Mouse (Mus musculus): ENCODE measurements around the gene Sh2b1. TPM values are rescaled to one million over a fixed set of nuclear protein-coding genes. Genes with fewer than 3 reads are reported as not detected.

The Sh2b1 gene
- 63.7 and 69.5 TPM in 2 replicates for polyA plus RNA-seq (2015; fragmentation: Nextera tagmentation; extraction: Ambion mirVana)

GRCm38 (mm10) chr7:126474993-126475581, at the start of gene Sh2b1:
Gene Sh2b1 (minus strand): TSS chr7:126475424.
- peak within 1 kb of the TSS; percentile 97 for H3K4me2 ChIP-seq (replicated peaks)
- WGBS: under 1% methylated on average over 47 of the region's 53 CpGs
- peak within 1 kb of the TSS; percentile 96 for H3K27ac ChIP-seq
- H3K36me3 ChIP-seq: peaks cover 31% of the 10 kb centered on the region
- H3K9me3 ChIP-seq: no peaks in the 10 kb centered on the region
- peak within 1 kb of the TSS; percentile 94 for H3K9ac ChIP-seq (replicated peaks)
- H3K4me3 ChIP-seq (replicated peaks): peak within 1 kb of the TSS; percentile 92
- peaks cover 28% of the 10 kb centered on the region for H3K4me1 ChIP-seq (replicated peaks)
- H3K27me3 ChIP-seq: no peaks in the 10 kb centered on the region
- ATAC-seq: peak; percentile 94

GRCm38 (mm10) chr7:126523316-126523715, 48.1 kb upstream of the Sh2b1 start:
- Histone ChIP-seq H3K27me3 (0 out of 2 replicates have a peak, but pooled peaks cover 2% of the 10 kb centered on the region), H3K9ac (replicated peaks) (no peak overlapping the region), H3K4me1 (replicated peaks) (0 out of 2 replicates have a peak, but pooled peaks cover 3% of the 10 kb centered on the region), H3K27ac (no peak overlapping the region), H3K9me3 (no peaks in the 10 kb centered on the region), H3K4me2 (replicated peaks) (no peak overlapping the region), H3K4me3 (replicated peaks) (no peak overlapping the region), H3K36me3 (no peaks in the 10 kb centered on the region)
- 78% methylated on average over 3 of the region's 3 CpGs for WGBS
- no peak for ATAC-seq

GRCm38 (mm10) chr7:126519513-126519912, 44.3 kb upstream of the Sh2b1 start:
- H3K4me2 ChIP-seq (replicated peaks): no peak overlapping the region
- ATAC-seq: no peak
- no peaks in the 10 kb centered on the region for H3K36me3 ChIP-seq
- no peak overlapping the region for H3K27ac ChIP-seq
- WGBS: 67% methylated on average over 2 of the region's 2 CpGs
- H3K9me3 ChIP-seq: no peaks in the 10 kb centered on the region
- no peak overlapping the region for H3K4me3 ChIP-seq (replicated peaks)
- no peak overlapping the region for H3K9ac ChIP-seq (replicated peaks)
- 0 out of 2 replicates have a peak, but pooled peaks cover 2% of the 10 kb centered on the region for H3K27me3 ChIP-seq
- H3K4me1 ChIP-seq (replicated peaks): no peaks in the 10 kb centered on the region

GRCm38 (mm10) chr7:126518261-126518941, 43.2 kb upstream of the Sh2b1 start:
- no peaks in the 10 kb centered on the region for H3K36me3 ChIP-seq
- H3K4me1 ChIP-seq (replicated peaks): no peaks in the 10 kb centered on the region
- H3K4me3 ChIP-seq (replicated peaks): no peak overlapping the region
- H3K27me3 ChIP-seq: 0 out of 2 replicates have a peak, but pooled peaks cover 2% of the 10 kb centered on the region
- no peak overlapping the region for H3K4me2 ChIP-seq (replicated peaks)
- no peaks in the 10 kb centered on the region for H3K9me3 ChIP-seq
- no peak for ATAC-seq
- no peak overlapping the region for H3K27ac ChIP-seq
- no peak overlapping the region for H3K9ac ChIP-seq (replicated peaks)
- 77% methylated on average over 5 of the region's 5 CpGs for WGBS

GRCm38 (mm10) chr7:126511287-126511686, 36.1 kb upstream of the Sh2b1 start:
- no peaks in the 10 kb centered on the region for H3K27me3 ChIP-seq
- no peak overlapping the region for H3K27ac ChIP-seq
- H3K4me2 ChIP-seq (replicated peaks): no peak overlapping the region
- H3K36me3 ChIP-seq: no peaks in the 10 kb centered on the region
- H3K4me3 ChIP-seq (replicated peaks): no peak overlapping the region
- WGBS: 83% methylated on average over 3 of the region's 3 CpGs
- H3K9ac ChIP-seq (replicated peaks): no peak overlapping the region
- H3K9me3 ChIP-seq: no peaks in the 10 kb centered on the region
- H3K4me1 ChIP-seq (replicated peaks): no peaks in the 10 kb centered on the region
- ATAC-seq: no peak

- Histone ChIP-seq H3K4me1 (replicated peaks) (peaks cover 6% of the 10 kb centered on the region), H3K9ac (replicated peaks) (no peak overlapping the region), H3K27me3 (no peaks in the 10 kb centered on the region), H3K9me3 (no peaks in the 10 kb centered on the region), H3K27ac (no peak overlapping the region), H3K4me2 (replicated peaks) (no peak overlapping the region), H3K36me3 (no peaks in the 10 kb centered on the region), H3K4me3 (replicated peaks) (no peak overlapping the region)
- no peak for ATAC-seq
- WGBS: 84% methylated on average over 8 of the region's 8 CpGs
Observed at GRCm38 (mm10) chr7:126507126-126507778, 32.0 kb upstream of the Sh2b1 start.

GRCm38 (mm10) chr7:126504913-126505312, 29.7 kb upstream of the Sh2b1 start:
- 94% methylated on average over 2 of the region's 2 CpGs for WGBS
- no peak for ATAC-seq
- no peaks in the 10 kb centered on the region for H3K27me3 ChIP-seq
- H3K9ac ChIP-seq (replicated peaks): no peak overlapping the region
- no peak overlapping the region for H3K27ac ChIP-seq
- H3K4me2 ChIP-seq (replicated peaks): no peak overlapping the region
- peaks cover 14% of the 10 kb centered on the region for H3K36me3 ChIP-seq
- no peaks in the 10 kb centered on the region for H3K9me3 ChIP-seq
- no peak overlapping the region for H3K4me3 ChIP-seq (replicated peaks)
- H3K4me1 ChIP-seq (replicated peaks): peaks cover 23% of the 10 kb centered on the region

GRCm38 (mm10) chr7:126503273-126503878, 28.2 kb upstream of the Sh2b1 start, which contains the start of gene Atxn2l:
Gene Atxn2l (minus strand): TSS chr7:126503437.
- Histone ChIP-seq H3K4me3 (replicated peaks) (peak within 1 kb of the TSS; percentile 100), H3K9ac (replicated peaks) (peak within 1 kb of the TSS; percentile 99)

GRCm38 (mm10) chr7:126502751-126503150, 27.5 kb upstream of the Sh2b1 start:
- H3K4me2 ChIP-seq (replicated peaks): peak overlapping the region; percentile 79
- H3K4me3 ChIP-seq (replicated peaks): peak overlapping the region; percentile 100
- peaks cover 35% of the 10 kb centered on the region for H3K36me3 ChIP-seq
- H3K27me3 ChIP-seq: no peaks in the 10 kb centered on the region
- peak overlapping the region; percentile 99 for H3K27ac ChIP-seq
- no peak for ATAC-seq
- peaks cover 23% of the 10 kb centered on the region for H3K4me1 ChIP-seq (replicated peaks)
- no peaks in the 10 kb centered on the region for H3K9me3 ChIP-seq
- peak overlapping the region; percentile 99 for H3K9ac ChIP-seq (replicated peaks)
- under 1% methylated on average over 39 of the region's 40 CpGs for WGBS

More at GRCm38 (mm10) chr7:126503273-126503878, 28.2 kb upstream of the Sh2b1 start, which contains the start of gene Atxn2l:
- WGBS: 1% methylated on average over 65 of the region's 72 CpGs
- Histone ChIP-seq H3K4me1 (replicated peaks) (peaks cover 23% of the 10 kb centered on the region), H3K9me3 (no peaks in the 10 kb centered on the region), H3K4me2 (replicated peaks) (peak within 1 kb of the TSS; percentile 79), H3K36me3 (peaks cover 29% of the 10 kb centered on the region), H3K27me3 (no peaks in the 10 kb centered on the region), H3K27ac (peak within 1 kb of the TSS; percentile 99)
- ATAC-seq: peak; percentile 86

- no peaks in the 10 kb centered on the region for H3K9me3 ChIP-seq
- H3K4me2 ChIP-seq (replicated peaks): peak overlapping the region; percentile 79
- WGBS: 1% methylated on average over 56 of the region's 57 CpGs
- H3K4me3 ChIP-seq (replicated peaks): peak overlapping the region; percentile 100
- H3K9ac ChIP-seq (replicated peaks): peak overlapping the region; percentile 99
- peak overlapping the region; percentile 99 for H3K27ac ChIP-seq
- ATAC-seq: peak; percentile 93
- H3K27me3 ChIP-seq: no peaks in the 10 kb centered on the region
- peaks cover 23% of the 10 kb centered on the region for H3K4me1 ChIP-seq (replicated peaks)
- H3K36me3 ChIP-seq: peaks cover 41% of the 10 kb centered on the region
Observed at GRCm38 (mm10) chr7:126502023-126502741, 27.0 kb upstream of the Sh2b1 start.

GRCm38 (mm10) chr7:126501684-126502022, 26.4 kb upstream of the Sh2b1 start:
- Histone ChIP-seq H3K4me2 (replicated peaks) (peak overlapping the region; percentile 79), H3K9ac (replicated peaks) (peak overlapping the region; percentile 99), H3K27me3 (no peaks in the 10 kb centered on the region), H3K36me3 (peaks cover 46% of the 10 kb centered on the region), H3K27ac (peak overlapping the region; percentile 99), H3K9me3 (no peaks in the 10 kb centered on the region), H3K4me1 (replicated peaks) (peaks cover 23% of the 10 kb centered on the region), H3K4me3 (replicated peaks) (peak overlapping the region; percentile 100)
- 5% methylated on average over 9 of the region's 9 CpGs for WGBS
- peak; percentile 0; the same call in 1 of the 2 replicates for ATAC-seq
